Mouse (Mus musculus) erythroblast, adult 5-6 weeks (primary cell): Measurements from ENCODE around the gene Abhd17c. TPM values are rescaled to one million over a fixed set of nuclear protein-coding genes. Genes with fewer than 3 reads are reported as not detected.

ENCODE experiments used
- ATAC-seq: replicated peaks from 2 replicates; pipeline ENCODE4 v1.8.0; 2016; ENCODE audit warnings: moderate number of reproducible peaks, mild to moderate bottlenecking, moderate TSS enrichment, inconsistent platforms; ENCODE audit not compliant: poor library complexity, low FRiP score, severe bottlenecking
- total RNA-seq, 2 experiments: library from RNA; stranded (forward) in 1 of 2; stranded (reverse) in 1 of 2; fragments of 150-400 nt in 1 of 2; fragments of 200-764, 138-1000 nt in 1 of 2; gene quantifications; 2 replicates each; pipeline versions ENCODE4 v1.2.3 to v1.2.4; 2015 to 2017; ENCODE audit warnings: low replicate concordance in 2 of 2

Gene Abhd17c
- total RNA-seq, 2 experiments from 2014 or later, result 6.8 to 12.7 TPM

GRCm38 (mm10) chr7:84086039-84086829, 65.5 kb downstream of the Abhd17c start, which contains the start of gene Cemip:
Gene Cemip (minus strand): TSS chr7:84086502.
- ATAC-seq, result no peak

GRCm38 (mm10) chr7:84085049-84085945, 66.4 kb downstream of the Abhd17c start:
- no peak for ATAC-seq

- ATAC-seq, result no peak
Observed at GRCm38 (mm10) chr7:84077257-84078013, 74.3 kb downstream of the Abhd17c start.

GRCm38 (mm10) chr7:84074266-84074665, 77.4 kb downstream of the Abhd17c start:
- no peak for ATAC-seq

GRCm38 (mm10) chr7:84073856-84074255, 77.8 kb downstream of the Abhd17c start:
- ATAC-seq, result no peak

- no peak for ATAC-seq
Observed at GRCm38 (mm10) chr7:84068931-84069330, 82.8 kb downstream of the Abhd17c start.

- ATAC-seq, result no peak
Observed at GRCm38 (mm10) chr7:84059799-84060198, 91.9 kb downstream of the Abhd17c start.

Other genes with a start within 250 kb of the Abhd17c start
- gene Cemip, start 65.4 kb downstream of the Abhd17c start, total RNA-seq (2015; ENCODE audit: low replicate concordance), result 0.42 TPM in 1 of 2 replicates, not detected in the other
- gene Cemip, start 65.4 kb downstream of the Abhd17c start, total RNA-seq (2017; ENCODE audit: low replicate concordance), result not detected in 2 replicates